Mouse (Mus musculus) adrenal gland, adult 18-20 months (tissue): ENCODE data around the gene Syngr2. TPM values are rescaled to one million over a fixed set of nuclear protein-coding genes. Genes with fewer than 3 reads are reported as not detected.
"Not testable (repeated sequence)": the region's sequence is repeated elsewhere in the genome, so short reads cannot be mapped to it uniquely, and the experiment has no call there.

Experiments used
- DNase-seq, 2 experiments: peaks; one replicate each; pipeline ENCODE4 v3.0.0; 2021 to 2022; ENCODE audit warnings: low spot score in 2 of 2
- total RNA-seq, 2 experiments: library from RNA; stranded (reverse); gene quantifications; 1 replicate in 1 of 2; 2 replicates in 1 of 2; pipeline ENCODE4 v1.2.3; 2021

Gene Syngr2
- total RNA-seq, 2 experiments from 2014 or later = 65.4 to 101 TPM

GRCm38 (mm10) chr11:117780582-117781111 lies 28.8 kb upstream of the Syngr2 start:
- DNase-seq = peak; percentile 75 to 77

DNA sequence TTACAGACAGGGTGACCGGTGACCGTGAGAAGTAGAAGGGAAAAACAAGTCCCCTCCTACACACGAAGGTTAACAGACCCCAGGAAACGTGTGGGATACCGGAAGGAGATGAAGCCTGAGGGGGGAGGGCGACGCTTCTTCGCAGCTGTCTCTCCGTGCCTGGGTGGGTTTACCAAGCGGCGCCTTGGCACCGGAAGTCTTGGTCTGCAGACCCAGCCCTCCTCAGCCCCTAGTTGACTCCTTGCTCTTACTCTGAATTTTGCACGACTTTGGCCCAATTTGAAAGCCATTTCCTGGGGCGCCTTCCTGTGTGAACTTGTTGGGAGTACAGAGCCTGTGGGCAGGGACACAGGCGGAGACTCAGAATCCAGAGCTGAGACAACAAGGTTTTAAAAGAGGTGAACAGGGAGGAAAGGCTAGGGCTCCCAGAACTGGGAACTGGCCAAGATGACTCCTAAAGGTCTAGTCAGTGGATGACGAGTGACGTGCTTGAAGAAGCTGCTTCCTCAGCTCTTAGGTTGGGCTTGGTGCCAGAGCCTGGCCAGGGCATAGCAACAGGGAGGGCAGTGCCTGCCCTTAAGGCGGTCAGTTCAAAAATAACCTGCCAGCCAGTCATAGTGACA lies 28.2 kb upstream of the Syngr2 start:
- peak; percentile 72 to 76 for DNase-seq

- peak in 1 of 2 experiments; percentile 47 for DNase-seq
These were observed 27.3 kb upstream of the Syngr2 start, which contains the start of the genes Tmc8 and Tmc6 for GRCm38 (mm10) chr11:117781993-117782704. Tmc8 (plus strand) TSS chr11:117782076. Tmc6 (minus strand) TSS chr11:117782198.

DNA sequence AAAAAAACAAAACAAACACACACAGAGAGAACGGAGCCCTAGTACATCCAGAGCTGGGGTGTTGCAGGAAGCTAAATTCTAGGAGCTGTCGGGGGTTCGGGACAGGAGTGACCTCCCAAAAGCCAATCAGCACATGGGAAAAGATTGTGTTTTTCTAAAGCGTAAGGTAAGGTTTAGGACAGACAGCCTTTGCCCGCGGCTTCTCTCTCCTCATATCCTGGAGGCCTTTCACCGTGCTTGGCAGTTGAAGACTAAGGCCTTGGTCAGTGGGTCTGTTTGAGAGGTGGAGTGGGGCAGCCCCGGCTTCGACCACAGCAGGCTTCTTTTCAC lies 26.8 kb upstream of the Syngr2 start:
- no peak for DNase-seq

GRCm38 (mm10) chr11:117783089-117783488 lies 26.4 kb upstream of the Syngr2 start:
- DNase-seq = peak; percentile 40 to 59

DNA sequence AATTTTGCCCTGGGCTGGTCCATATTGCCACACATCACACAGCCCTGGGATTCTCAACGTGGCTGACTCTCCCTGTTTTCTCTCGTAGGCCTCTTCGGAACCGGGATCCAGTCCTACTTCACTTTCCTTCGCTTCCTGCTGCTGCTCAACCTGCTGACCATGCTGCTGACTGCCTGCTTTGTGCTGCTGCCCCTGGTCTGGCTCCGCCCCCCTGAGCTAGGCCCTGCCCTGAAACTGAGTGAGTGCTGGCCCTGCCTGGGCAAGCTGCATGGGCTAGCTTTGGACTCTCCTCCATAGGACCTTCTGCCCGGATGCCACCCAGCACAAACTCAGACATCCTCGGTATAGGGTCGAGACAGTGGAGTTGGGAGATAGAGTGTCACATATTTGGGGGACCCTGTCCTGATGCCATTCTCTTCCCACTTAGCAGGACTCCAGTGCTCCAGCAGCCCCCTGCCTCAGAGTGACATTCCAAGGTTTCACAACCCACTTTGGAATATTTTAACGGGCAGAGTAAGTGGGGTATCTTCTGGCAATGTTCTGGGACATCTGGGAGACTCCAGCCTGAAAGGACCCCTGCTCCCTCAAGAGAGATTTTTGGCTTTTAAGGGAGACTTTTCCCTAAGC lies 25.7 kb upstream of the Syngr2 start:
- DNase-seq = no peak

- peak; percentile 51 to 63 for DNase-seq
These were observed 23.2 kb upstream of the Syngr2 start for GRCm38 (mm10) chr11:117786294-117786693.

- DNase-seq = not testable (repeated sequence)
These were observed 21.0 kb upstream of the Syngr2 start for GRCm38 (mm10) chr11:117788481-117788880.

- DNase-seq = peak; percentile 64 to 73
These were observed 19.2 kb upstream of the Syngr2 start for GRCm38 (mm10) chr11:117790286-117790685.

DNA sequence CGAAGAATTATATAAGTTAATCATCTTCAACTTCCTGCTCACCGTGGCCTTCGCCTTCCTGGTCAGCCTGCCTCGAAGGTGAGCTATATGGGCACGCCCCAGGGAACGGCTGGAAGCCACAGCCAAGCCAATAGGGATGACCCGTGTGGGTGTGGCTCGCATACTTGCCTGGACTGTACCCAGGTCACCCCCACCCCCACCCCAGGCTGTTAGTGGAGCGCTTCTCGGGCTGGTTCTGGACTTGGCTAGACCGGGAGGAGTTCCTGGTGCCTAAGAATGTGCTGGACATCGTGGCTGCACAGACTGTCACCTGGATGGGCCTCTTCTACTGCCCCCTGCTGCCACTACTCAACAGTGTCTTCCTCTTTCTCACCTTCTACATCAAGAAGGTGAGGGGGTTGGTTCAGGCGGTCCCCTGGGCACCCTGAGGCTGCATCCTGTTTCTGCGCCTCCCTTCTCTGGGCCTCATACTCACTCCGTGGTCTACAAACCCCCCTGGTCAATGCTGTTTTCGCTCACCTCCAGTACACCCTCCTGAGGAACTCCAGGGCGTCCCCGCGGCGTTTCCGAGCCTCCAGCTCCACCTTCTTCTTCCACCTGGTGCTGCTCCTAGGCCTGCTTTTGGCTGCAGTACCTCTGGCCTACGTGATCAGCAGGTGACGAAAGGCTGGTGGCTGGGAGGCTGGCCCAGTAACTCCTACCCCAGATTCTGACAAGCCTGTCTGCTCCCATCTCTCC lies 18.6 kb upstream of the Syngr2 start:
- no peak for DNase-seq

- no peak for DNase-seq
These were observed 18.1 kb upstream of the Syngr2 start for GRCm38 (mm10) chr11:117791441-117791761.

DNA sequence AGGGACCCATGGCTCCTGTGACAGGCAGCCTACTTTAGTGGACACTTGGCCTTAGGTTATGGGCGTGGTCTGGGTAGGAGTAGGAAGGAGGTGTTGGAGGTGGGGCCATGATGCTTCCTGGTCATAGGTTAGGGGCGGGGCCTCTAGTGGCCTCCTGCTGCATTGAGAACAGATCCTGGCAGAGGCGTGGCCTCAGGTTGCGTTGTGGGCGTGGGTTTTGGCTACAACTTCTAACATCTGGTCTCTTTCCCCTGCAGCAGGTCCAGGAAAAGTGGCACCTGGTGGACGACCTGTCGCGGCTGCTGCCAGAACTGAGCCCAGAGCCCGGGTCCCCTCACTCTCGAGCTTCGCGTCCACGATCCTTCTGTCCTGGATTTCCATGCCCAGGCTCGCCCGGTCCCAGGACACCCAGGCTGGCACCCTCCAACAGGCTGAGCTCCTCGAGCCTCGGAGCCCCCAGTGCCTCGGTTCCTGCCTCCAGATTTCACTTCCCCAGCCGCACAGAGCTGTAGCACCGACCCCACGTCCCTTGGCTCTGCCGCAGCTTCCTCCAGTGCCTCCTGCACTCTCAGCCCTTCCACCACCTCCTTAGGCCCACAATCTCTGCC lies 17.1 kb upstream of the Syngr2 start:
- no peak for DNase-seq

GRCm38 (mm10) chr11:117794035-117794551 lies 15.4 kb upstream of the Syngr2 start:
- no peak for DNase-seq

DNA sequence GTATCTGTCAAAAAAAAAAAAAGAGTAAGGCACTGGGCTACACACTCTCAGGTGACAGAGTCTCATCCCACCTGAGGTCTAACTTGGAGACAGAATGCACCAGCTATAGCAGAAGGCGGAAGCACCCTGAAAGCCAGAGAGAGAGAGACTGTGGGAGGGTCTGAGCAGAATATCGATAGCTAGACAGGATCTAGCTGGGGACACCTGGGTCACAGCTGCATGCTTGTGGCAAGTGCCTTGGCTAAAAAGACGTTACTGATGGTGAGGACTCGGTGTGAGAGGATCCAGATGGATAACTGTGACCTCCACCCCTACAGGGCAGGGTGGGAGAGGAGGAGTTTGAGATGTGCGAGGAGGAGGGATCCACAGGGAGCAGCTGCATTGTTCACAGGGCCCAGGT lies 12.5 kb upstream of the Syngr2 start:
- no peak for DNase-seq

DNA sequence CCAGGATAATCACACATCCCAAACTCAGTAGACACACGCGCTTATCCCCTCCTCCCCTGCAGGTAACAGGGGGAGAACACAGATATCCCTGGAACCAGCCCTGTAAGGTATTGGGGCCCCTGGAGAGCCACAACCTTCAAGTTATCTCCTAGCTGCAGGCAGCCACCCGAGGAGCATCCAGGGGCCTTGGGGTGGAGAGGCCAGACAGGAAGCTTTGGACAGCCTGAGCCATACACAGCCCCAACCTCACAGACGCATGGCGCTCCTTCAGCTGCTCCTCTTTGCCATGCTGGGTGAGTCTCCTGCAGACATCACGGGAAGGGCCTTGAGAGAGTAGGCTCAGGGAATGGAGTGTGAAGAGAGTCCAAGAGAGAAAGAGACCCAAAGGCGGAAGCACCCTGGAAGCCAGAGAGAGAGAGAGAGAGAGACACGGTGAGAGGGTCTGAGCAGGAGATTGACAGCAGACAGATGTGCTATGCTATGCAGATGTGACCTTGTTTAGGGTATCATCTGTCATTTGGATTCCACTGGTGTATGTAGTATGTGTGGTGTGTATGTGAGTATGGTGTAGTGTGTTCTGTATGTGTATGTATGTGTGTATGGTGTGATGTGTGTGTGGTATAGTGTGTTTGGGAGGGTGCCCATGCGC lies 11.8 kb upstream of the Syngr2 start, which contains the start of gene 6030468B19Rik:
Gene 6030468B19Rik (plus strand): TSS at position 150 of the 649 bp plus-strand sequence.
- no peak for DNase-seq

DNA sequence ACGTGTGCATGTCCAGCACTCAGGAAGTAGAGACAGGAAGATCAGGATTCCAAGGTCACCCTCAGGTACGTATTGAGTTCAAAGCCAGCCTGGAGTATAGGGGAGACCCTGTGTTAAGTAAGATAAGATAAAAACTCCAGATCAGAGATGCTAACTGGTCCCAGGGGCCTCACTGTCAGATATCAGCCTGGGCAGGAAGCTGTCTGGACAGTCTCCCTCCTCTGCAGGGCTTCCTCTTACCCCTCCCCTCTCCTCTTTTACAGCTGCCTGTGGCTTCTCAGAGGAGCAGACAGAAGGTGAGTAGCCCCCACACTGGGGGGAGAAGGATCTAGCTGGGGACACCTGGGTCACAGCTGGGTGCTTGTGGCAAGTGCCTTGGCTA lies 11.3 kb upstream of the Syngr2 start:
- DNase-seq = no peak

- no peak for DNase-seq
These were observed 10.3 kb upstream of the Syngr2 start for GRCm38 (mm10) chr11:117799174-117799573.

- DNase-seq = no peak
These were observed 9.4 kb upstream of the Syngr2 start for GRCm38 (mm10) chr11:117800038-117800437.

DNA sequence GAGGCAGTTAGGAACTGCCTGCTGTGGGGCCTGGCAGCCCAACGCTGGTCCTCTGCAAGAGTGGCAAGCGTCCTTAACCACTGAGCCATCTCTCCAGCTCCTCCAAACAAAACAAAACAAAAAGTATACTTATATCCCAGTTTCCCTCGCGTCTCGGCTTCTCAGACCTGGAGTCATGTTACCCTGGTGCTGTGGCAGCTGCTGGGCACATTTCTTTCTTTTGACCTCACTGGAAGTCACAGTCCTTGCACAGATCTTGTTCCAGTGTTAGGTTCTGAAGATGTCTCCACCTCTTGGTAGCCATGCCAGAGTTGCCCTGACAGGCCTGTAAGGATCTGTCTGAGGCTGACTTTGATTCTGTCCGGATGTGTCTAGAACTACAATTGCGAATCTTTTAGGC lies 7.8 kb upstream of the Syngr2 start:
- no peak for DNase-seq

- DNase-seq = no peak
These were observed 6.2 kb upstream of the Syngr2 start for GRCm38 (mm10) chr11:117803166-117803688.
